Mouse (Mus musculus): ENCODE results near the gene Zfp869.

- no peak for TF ChIP-seq TCF12 (IDR thresholded peaks at IDR 0.05; ENCODE audit: insufficient read depth, poor library complexity, severe bottlenecking)
- no peak for TF ChIP-seq USF1 (IDR thresholded peaks at IDR 0.05; ENCODE audit: low read depth)
- TF ChIP-seq MYOD1 (IDR thresholded peaks at IDR 0.05; ENCODE audit: control insufficient read depth in 1 of 3, insufficient read length in 2 of 3, low read depth in 2 of 3) = no peak
Observed at GRCm38 (mm10) chr8:69740763-69741162, 30.2 kb upstream of the Zfp869 start.
